Mouse (Mus musculus): ENCODE results near the gene Ror1.

- TF ChIP-seq ZC3H11A (IDR thresholded peaks at IDR 0.05; ENCODE audit: borderline replicate concordance, low read depth, low read length) (no peak), ZNF384 (IDR thresholded peaks at IDR 0.05; ENCODE audit: low read depth, low read length) (no peak), HCFC1 (IDR thresholded peaks at IDR 0.05; ENCODE audit: borderline replicate concordance, insufficient read depth, low read length) (no peak), MAFK (IDR thresholded peaks at IDR 0.05; ENCODE audit: insufficient read depth, low read depth, low read length) (no peak), CHD2 (IDR thresholded peaks at IDR 0.05; ENCODE audit: low read depth, low read length) (no peak)
These were observed 134.7 kb downstream of the Ror1 start for GRCm38 (mm10) chr4:100230245-100230644.
